Mouse (Mus musculus) ES-E14 (cell line): ENCODE measurements around the gene Sipa1l2. TPM values are rescaled to one million over a fixed set of nuclear protein-coding genes. Genes with fewer than 3 reads are reported as not detected.

Source experiments
- DNase-seq: peaks from one replicate; pipeline ENCODE4 v3.0.0-alpha.2; 2013; ENCODE audit warnings: low read depth, low spot score
- H3K27ac ChIP-seq: 2 replicates; pipeline ENCODE4 v1.5.1; 2012; ENCODE audit warnings: low read depth, mild to moderate bottlenecking, low read length, moderate library complexity, mixed read lengths; ENCODE audit not compliant: poor library complexity, insufficient read depth, severe bottlenecking
- H3K36me3 ChIP-seq: 2 replicates; pipeline ENCODE4 v1.6.1; 2012; ENCODE audit warnings: mild to moderate bottlenecking, low read length, moderate library complexity, mixed read lengths; ENCODE audit not compliant: control insufficient read depth, poor library complexity, insufficient read depth, severe bottlenecking
- H3K4me1 ChIP-seq, 2 experiments: fragments of 150-350 bp in 1 of 2; sonication (generic) in 1 of 2; 2 replicates each; pipeline ENCODE4 v1.6.1; 2012; ENCODE audit warnings: low read length in 2 of 2, mild to moderate bottlenecking in 1 of 2, mixed read lengths in 1 of 2; ENCODE audit not compliant: control insufficient read depth in 2 of 2, insufficient read depth in 2 of 2, poor library complexity in 1 of 2
- H3K4me3 ChIP-seq, 2 experiments: fragments of 150-350 bp in 1 of 2; sonication (generic) in 1 of 2; 2 replicates each; pipeline ENCODE4 v1.5.1; 2012; ENCODE audit warnings: low read length in 2 of 2, low read depth in 1 of 2, mild to moderate bottlenecking in 1 of 2, mixed read lengths in 1 of 2; ENCODE audit not compliant: insufficient read depth in 1 of 2, poor library complexity in 1 of 2, severe bottlenecking in 1 of 2
- H3K9ac ChIP-seq: 2 replicates; pipeline ENCODE4 v1.6.1; 2012; ENCODE audit warnings: low read depth, mild to moderate bottlenecking, low read length, mixed read lengths; ENCODE audit not compliant: poor library complexity, insufficient read depth, severe bottlenecking
- H3K9me3 ChIP-seq: fragments of 150-350 bp; sonication (generic); 2 replicates; pipeline ENCODE4 v1.6.1; 2012; ENCODE audit warnings: low read depth, mild to moderate bottlenecking, low read length; ENCODE audit not compliant: control insufficient read depth, insufficient read depth
- CHD2 ChIP-seq: IDR thresholded peaks from 2 replicates; pipeline ENCODE4 v1.6.1; 2014; ENCODE audit warnings: mild to moderate bottlenecking, low read depth, low read length, inconsistent platforms
- HCFC1 ChIP-seq: IDR thresholded peaks from 2 replicates; pipeline ENCODE4 v1.6.1; 2012; ENCODE audit warnings: low read length, inconsistent platforms, borderline replicate concordance; ENCODE audit not compliant: insufficient read depth
- MAFK ChIP-seq: IDR thresholded peaks from 2 replicates; pipeline ENCODE4 v1.6.1; 2014; ENCODE audit warnings: mild to moderate bottlenecking, low read depth, low read length, inconsistent platforms; ENCODE audit not compliant: insufficient read depth
- ZC3H11A ChIP-seq: IDR thresholded peaks from 2 replicates; pipeline ENCODE4 v1.6.1; 2012; ENCODE audit warnings: low read depth, mild to moderate bottlenecking, inconsistent platforms, low read length, borderline replicate concordance
- ZNF384 ChIP-seq: IDR thresholded peaks from 2 replicates; pipeline ENCODE4 v1.6.1; 2012; ENCODE audit warnings: low read depth, low read length, inconsistent platforms
- in situ Hi-C, 2 experiments: fragments of 600-800 bp; cut with MboI; formaldehyde crosslinking; loops; one replicate each; pipeline ENCODE4 v1.15.1; 2025; ENCODE audit warnings: low sequenced_read_pairs in 2 of 2, inconsistent platforms in 1 of 2; ENCODE audit not compliant: unreplicated experiment in 2 of 2
- total RNA-seq: library from RNA; depleted of rRNA; stranded (reverse); fragments of 300-350 nt; gene quantifications from 2 replicates; pipeline ENCODE4 v1.2.3, GENCODE M21; 2012

Gene Sipa1l2
- total RNA-seq, 1 experiment: 19.0 TPM

DNA sequence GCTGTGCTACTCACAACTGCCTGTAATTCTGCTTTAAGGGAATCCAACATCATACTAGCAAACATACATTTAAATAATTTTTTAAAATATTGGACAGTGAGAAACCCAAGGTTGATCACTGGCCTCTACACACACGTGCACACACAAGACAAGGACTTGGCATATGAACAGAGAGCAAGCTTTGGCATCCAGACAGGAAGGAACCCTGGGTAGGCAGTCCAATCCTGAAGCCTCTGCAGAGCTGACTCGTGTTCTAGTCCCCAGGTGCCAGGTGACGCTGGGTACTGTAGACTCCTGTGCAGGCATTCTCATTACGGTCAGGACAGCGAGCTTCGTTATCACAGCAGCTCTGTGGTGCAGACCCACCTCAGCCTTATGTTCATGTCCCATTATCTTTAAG lies 60.4 kb downstream of the Sipa1l2 start:
- TF ChIP-seq ZNF384: no peak
- no peak for TF ChIP-seq ZC3H11A
- TF ChIP-seq MAFK: no peak
- no peak for TF ChIP-seq CHD2
- TF ChIP-seq HCFC1: no peak
- H3K9me3 ChIP-seq: no peaks in the 10 kb centered on the region
- no peak overlapping the region for H3K9ac ChIP-seq
- H3K36me3 ChIP-seq: no peaks in the 10 kb centered on the region
- no peak overlapping the region for H3K4me3 ChIP-seq
- in situ Hi-C loops: no loop called here
- no peak for DNase-seq
- H3K27ac ChIP-seq: no peak overlapping the region
- peaks cover 19% of the 10 kb centered on the region in 2 experiments; a peak in 3 of 4 replicates for H3K4me1 ChIP-seq

DNA sequence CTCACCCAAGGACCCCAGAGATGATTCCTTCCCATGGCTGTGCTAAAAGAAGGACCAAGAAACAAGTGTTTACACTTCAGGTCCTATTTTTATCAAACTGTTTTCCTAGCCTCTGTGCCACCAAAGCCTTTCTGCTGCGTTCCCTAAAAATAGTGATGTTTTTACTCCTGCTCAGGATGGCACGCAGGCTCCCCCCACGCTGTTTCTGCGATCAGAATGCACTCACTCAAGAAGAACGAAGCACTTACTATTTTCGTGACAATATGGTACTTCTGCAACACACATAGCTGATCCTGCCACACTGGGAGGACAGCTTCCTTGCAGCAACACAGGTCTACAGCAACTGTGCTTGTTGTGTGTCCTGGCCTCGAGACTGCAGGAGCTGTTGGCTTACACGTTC lies 62.3 kb downstream of the Sipa1l2 start:
- H3K36me3 ChIP-seq: no peaks in the 10 kb centered on the region
- H3K9me3 ChIP-seq: no peaks in the 10 kb centered on the region
- no peak overlapping the region for H3K4me3 ChIP-seq
- no peak for DNase-seq
- in situ Hi-C loops: no loop called here
- H3K9ac ChIP-seq: no peak overlapping the region
- TF ChIP-seq HCFC1: no peak
- no peak for TF ChIP-seq CHD2
- no peak overlapping the region for H3K27ac ChIP-seq
- H3K4me1 ChIP-seq: peaks cover 11 to 15% of the 10 kb centered on the region in 2 experiments; a peak in 3 of 4 replicates

DNA sequence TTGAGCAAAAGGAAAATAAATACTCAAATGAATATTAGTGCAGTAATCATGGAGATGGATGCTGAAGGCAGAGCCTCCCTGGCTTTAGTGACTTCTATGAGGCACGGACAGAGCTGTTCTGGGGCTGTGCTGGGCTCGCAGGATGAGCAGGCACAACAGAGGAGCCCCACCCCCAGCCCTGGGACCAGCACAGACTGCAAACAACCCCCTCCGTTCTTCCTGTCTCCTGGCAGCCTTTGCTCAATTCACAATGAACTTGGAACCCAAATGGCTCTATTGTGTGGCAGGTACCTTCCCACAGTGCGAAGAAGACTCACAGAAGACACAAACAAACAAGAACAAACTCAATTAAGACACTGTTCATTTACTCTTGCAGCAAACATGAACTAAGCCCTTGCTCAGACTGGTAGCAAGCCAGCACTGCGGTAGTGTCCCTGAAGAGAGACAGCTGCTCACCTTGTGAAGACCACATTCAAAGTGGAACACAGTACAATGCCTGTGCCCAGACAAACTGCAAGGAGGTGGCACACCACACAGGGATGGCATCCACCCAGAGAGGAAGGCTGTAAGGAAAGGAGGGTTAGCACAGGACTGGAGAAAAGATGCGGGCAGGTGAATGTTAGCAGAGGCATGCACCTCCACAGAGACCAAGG lies 64.9 kb downstream of the Sipa1l2 start:
- peaks cover 11 to 15% of the 10 kb centered on the region in 2 experiments; a peak in 3 of 4 replicates for H3K4me1 ChIP-seq
- TF ChIP-seq HCFC1 (no peak), MAFK (no peak), ZNF384 (no peak), CHD2 (no peak), ZC3H11A (no peak)
- H3K27ac ChIP-seq: no peak overlapping the region
- no peaks in the 10 kb centered on the region for H3K36me3 ChIP-seq
- H3K9ac ChIP-seq: no peak overlapping the region
- no peak overlapping the region for H3K4me3 ChIP-seq
- in situ Hi-C loops: no loop called here
- no peaks in the 10 kb centered on the region for H3K9me3 ChIP-seq
- no peak for DNase-seq

DNA sequence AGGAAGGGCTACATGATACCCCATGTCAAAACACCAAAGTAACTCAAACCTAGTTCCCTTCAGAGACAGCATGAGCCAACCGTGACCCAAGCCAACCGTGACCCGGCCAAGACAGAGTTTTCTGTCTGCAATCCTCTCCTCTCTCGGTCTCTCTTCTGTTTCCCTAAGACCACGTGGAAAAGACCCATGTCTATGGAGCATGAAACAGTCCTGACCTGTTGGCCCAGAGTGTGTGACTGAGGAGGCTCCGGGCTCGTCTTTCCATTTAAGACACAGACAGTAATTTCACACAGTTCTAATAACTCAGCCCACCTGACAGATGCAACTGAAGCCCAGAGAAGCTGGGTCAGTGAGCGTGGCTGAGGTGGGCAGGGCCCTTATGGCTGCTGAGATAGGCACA lies 65.8 kb downstream of the Sipa1l2 start:
- Histone ChIP-seq H3K9ac (no peak overlapping the region), H3K9me3 (no peaks in the 10 kb centered on the region), H3K27ac (no peak overlapping the region), H3K36me3 (no peaks in the 10 kb centered on the region), H3K4me3 (no peak overlapping the region), H3K4me1 (peaks cover 11 to 14% of the 10 kb centered on the region in 2 experiments; a peak in 3 of 4 replicates)
- in situ Hi-C loops: no loop called here
- no peak for DNase-seq
- TF ChIP-seq ZNF384 (no peak), MAFK (no peak), HCFC1 (no peak), ZC3H11A (no peak), CHD2 (no peak)

DNA sequence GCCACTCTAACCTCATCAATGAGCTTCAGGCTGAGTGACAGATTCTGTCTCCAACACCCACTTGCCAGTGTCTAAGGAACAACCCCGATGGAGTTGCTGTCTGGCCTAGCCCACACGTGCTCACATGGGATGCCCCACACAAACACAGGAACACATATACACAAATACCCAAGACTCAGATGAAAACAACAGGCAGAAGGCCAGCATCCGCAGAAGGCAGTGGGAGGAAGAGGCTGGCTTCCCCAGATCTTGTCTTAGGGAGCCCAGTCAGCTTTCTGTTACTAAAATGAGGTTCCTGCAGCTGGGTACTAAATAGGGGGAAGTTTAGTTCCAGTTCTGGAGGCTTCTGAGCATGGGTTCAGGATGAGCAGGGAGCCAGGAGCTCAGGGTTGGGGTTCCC lies 66.8 kb downstream of the Sipa1l2 start:
- in situ Hi-C loops: no loop called here

More for the DNA sequence above, 66.8 kb downstream of the Sipa1l2 start:
- Histone ChIP-seq H3K4me3 (no peak overlapping the region), H3K36me3 (no peaks in the 10 kb centered on the region), H3K27ac (no peak overlapping the region), H3K9me3 (no peaks in the 10 kb centered on the region), H3K9ac (no peak overlapping the region), H3K4me1 (peaks cover 10 to 11% of the 10 kb centered on the region in 2 experiments; a peak in 3 of 4 replicates)
- DNase-seq: no peak
- TF ChIP-seq MAFK: no peak
- TF ChIP-seq CHD2: no peak
- TF ChIP-seq HCFC1: no peak
- no peak for TF ChIP-seq ZC3H11A
- no peak for TF ChIP-seq ZNF384
